Mouse (Mus musculus) embryonic facial prominence, embryonic 13.5 days (tissue): ENCODE data around the gene Sik2. TPM values are rescaled to one million over a fixed set of nuclear protein-coding genes. Genes with fewer than 3 reads are reported as not detected.

Experiments used
- ATAC-seq: fragments of 200-750 bp; cut with Nextera tagmentation; 2 replicates; pipeline ENCODE4 v1.8.0; 2017; ENCODE audit warnings: low read depth; ENCODE audit not compliant: insufficient number of reproducible peaks, insufficient read depth, low FRiP score, low TSS enrichment
- H3K27ac ChIP-seq: fragments of 300-500 bp; sonication (generic); 2 replicates; pipeline ENCODE4 v1.5.1; 2015; ENCODE audit warnings: moderate library complexity, mild to moderate bottlenecking, inconsistent platforms
- H3K27me3 ChIP-seq: fragments of 300-500 bp; sonication (generic); 2 replicates; pipeline ENCODE4 v1.6.1; 2015; ENCODE audit warnings: mild to moderate bottlenecking, inconsistent platforms
- H3K36me3 ChIP-seq: fragments of 300-500 bp; sonication (generic); 2 replicates; pipeline ENCODE4 v1.6.1; 2015; ENCODE audit warnings: mild to moderate bottlenecking, inconsistent platforms
- H3K4me1 ChIP-seq: fragments of 300-500 bp; sonication (generic); 2 replicates; pipeline ENCODE4 v1.6.1; 2015; ENCODE audit warnings: inconsistent platforms
- H3K4me2 ChIP-seq: fragments of 300-500 bp; sonication (generic); 2 replicates; pipeline ENCODE4 v1.6.1; 2015; ENCODE audit warnings: moderate library complexity, mild to moderate bottlenecking, inconsistent platforms
- H3K4me3 ChIP-seq: fragments of 300-500 bp; sonication (generic); 2 replicates; pipeline ENCODE4 v1.5.1; 2015; ENCODE audit warnings: mild to moderate bottlenecking, inconsistent platforms
- H3K9ac ChIP-seq: fragments of 300-500 bp; sonication (generic); 2 replicates; pipeline ENCODE4 v1.6.1; 2015; ENCODE audit warnings: mild to moderate bottlenecking, inconsistent platforms
- H3K9me3 ChIP-seq: fragments of 300-500 bp; sonication (generic); 2 replicates; pipeline ENCODE4 v1.6.1; 2016; ENCODE audit warnings: inconsistent platforms
- WGBS: fragments of 180-500 bp; shearing (Covaris S2); methylation state at CpG from one replicate; pipeline ENCODE4 v1.1.7; 2015; ENCODE audit warnings: mixed read lengths; 5-methylcytosine and 5-hydroxymethylcytosine counted together
- polyA plus RNA-seq: library from polyadenylated mRNA; unstranded; fragments of >200 nt; fragmentation: Nextera tagmentation; extraction: Ambion mirVana; gene quantifications from 2 replicates; pipeline ENCODE4 v1.2.1, GENCODE M21; 2015

Gene Sik2
- polyA plus RNA-seq, 1 experiment from 2014 or later: 19.4 TPM

DNA sequence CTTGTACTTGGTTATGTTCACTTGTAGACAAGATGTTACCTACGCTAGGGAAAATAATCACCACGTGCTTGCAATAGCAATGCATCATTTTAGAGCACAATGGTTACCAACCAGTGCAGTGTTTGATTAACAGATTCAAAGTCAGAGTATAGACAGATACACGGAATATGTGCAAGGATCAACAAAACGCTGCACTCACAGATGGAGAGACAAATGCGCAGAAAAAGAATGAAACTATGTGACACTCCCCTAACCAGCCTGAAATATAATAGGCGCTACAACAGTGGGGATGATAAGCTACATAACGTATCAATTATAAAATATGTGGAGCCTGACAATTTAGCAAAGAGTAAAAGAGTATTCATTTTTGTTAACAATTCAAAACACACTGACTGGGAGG lies 34.2 kb downstream of the Sik2 start:
- no peaks in the 10 kb centered on the region for H3K9me3 ChIP-seq
- ATAC-seq: no peak
- 84% methylated on average over 7 of the region's 7 CpGs for WGBS

DNA sequence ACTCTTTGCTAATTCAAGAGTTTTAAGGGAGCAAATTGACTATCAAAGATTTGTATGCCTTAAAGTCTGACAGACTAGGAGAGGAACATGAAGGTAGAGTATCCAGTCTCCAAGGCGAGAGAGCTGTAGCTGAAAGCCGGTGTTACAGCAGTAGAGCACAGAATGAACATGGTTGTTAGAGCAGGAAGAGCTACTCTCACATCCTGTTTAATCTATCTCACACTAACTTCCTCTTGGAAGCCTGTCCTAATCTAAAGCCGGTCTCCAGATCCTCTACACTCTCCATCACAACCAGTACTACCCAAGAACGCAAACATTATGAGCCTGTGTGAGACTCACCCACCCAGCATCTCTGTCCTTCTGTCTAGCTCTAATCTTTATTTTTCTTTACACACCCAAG lies 38.5 kb downstream of the Sik2 start:
- H3K36me3 ChIP-seq: no peaks in the 10 kb centered on the region
- H3K4me2 ChIP-seq: no peak overlapping the region
- no peak overlapping the region for H3K4me3 ChIP-seq
- no peaks in the 10 kb centered on the region for H3K4me1 ChIP-seq
- H3K27me3 ChIP-seq: no peaks in the 10 kb centered on the region
- no peak for ATAC-seq
- no peak overlapping the region for H3K9ac ChIP-seq
- WGBS: 81% methylated on average over 4 of the region's 4 CpGs
- no peaks in the 10 kb centered on the region for H3K9me3 ChIP-seq
- no peak overlapping the region for H3K27ac ChIP-seq

More for the DNA sequence above, 34.2 kb downstream of the Sik2 start:
- Histone ChIP-seq H3K36me3 (no peaks in the 10 kb centered on the region), H3K4me2 (no peak overlapping the region), H3K4me1 (no peaks in the 10 kb centered on the region), H3K9ac (no peak overlapping the region), H3K27me3 (no peaks in the 10 kb centered on the region), H3K27ac (no peak overlapping the region), H3K4me3 (no peak overlapping the region)

DNA sequence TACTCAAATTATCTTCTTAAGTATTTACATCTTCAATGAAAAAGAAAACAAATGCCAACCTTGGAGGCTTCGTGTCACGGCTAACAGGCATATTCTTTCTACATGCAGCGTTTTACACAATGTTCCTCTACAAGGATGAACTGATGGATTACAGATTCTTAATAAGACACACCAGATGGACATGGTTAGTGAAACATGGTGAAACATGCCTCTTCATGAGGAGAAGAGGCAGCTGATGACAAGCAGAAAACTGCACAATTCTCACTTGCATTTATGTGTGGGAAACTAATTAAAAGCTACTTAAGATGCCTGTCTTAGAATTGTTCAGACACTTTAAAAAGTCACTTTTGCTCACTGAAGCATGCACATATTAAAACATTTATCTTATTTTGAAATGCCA lies 39.6 kb downstream of the Sik2 start:
- no peak overlapping the region for H3K4me3 ChIP-seq
- H3K4me2 ChIP-seq: no peak overlapping the region
- H3K4me1 ChIP-seq: no peaks in the 10 kb centered on the region
- no peaks in the 10 kb centered on the region for H3K36me3 ChIP-seq
- ATAC-seq: no peak
- no peaks in the 10 kb centered on the region for H3K27me3 ChIP-seq
- no peaks in the 10 kb centered on the region for H3K9me3 ChIP-seq
- H3K9ac ChIP-seq: no peak overlapping the region
- no peak overlapping the region for H3K27ac ChIP-seq
- 46% methylated on average over 3 of the region's 3 CpGs for WGBS

DNA sequence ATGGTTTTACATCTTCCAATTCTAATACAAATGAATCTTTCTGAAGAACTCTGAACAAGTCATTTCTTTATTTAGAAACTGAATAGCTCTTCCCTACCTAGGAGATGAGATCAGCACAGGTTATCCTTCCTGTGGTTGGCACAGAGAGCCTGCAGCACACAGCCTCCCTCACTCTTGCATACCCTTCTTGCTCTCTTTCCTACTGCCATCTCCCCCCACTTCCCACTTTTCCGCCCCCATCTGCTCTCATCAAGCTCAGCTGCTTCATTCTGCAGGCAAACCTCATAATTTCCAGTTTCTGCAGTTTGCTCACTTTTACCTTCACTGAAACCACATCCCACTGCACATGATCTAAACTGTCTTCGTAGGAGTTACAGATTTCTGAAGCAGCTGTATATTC lies 42.6 kb downstream of the Sik2 start:
- WGBS: 77% methylated on average over 2 of the region's 2 CpGs
- Histone ChIP-seq H3K9ac (no peak overlapping the region), H3K27ac (no peak overlapping the region), H3K4me3 (no peak overlapping the region), H3K36me3 (no peaks in the 10 kb centered on the region), H3K4me2 (no peak overlapping the region), H3K9me3 (no peaks in the 10 kb centered on the region), H3K27me3 (no peaks in the 10 kb centered on the region), H3K4me1 (no peaks in the 10 kb centered on the region)
- no peak for ATAC-seq

DNA sequence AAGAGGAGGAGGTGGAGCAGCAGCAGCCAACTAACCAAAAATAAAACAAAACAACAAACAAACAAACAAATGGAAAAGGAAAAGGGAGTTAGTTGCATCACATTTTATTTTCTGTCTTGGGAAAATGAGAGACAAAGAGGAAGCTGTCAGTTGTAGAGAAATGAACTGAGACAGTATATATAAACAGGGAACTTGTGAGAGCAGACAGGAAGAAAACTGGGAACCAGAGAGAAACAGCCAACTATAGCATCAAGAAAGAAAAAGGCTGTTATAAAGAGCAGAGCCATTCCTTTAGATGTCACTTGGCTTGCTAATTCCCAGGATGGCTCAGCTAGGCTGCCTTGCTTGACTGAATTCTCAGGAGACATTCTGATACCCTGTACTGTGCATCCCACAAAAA lies 43.5 kb downstream of the Sik2 start:
- Histone ChIP-seq H3K9ac (no peak overlapping the region), H3K4me1 (no peaks in the 10 kb centered on the region), H3K36me3 (no peaks in the 10 kb centered on the region), H3K27me3 (no peaks in the 10 kb centered on the region), H3K4me2 (no peak overlapping the region), H3K4me3 (no peak overlapping the region), H3K27ac (no peak overlapping the region), H3K9me3 (no peaks in the 10 kb centered on the region)
- ATAC-seq: no peak

DNA sequence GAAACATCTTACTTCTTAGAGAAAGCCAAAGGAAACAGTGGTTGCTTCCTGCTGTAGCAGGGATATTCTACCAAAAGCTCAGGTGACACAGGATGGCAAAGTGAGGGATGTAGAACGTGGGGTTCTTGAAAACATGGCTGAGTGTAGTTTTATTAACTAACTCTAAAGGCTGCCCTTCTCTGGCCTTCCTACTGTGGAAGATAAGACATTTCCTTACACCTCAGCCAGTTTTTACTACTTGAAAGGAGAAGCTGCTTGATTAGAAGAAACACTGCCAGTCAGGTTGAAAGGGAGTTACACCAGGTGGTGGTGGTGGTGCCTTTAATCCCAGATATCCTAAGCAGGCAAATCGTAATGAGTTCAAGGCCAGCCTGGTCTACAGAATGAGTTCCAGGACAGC lies 44.0 kb downstream of the Sik2 start:
- Histone ChIP-seq H3K4me3 (no peak overlapping the region), H3K27ac (no peak overlapping the region), H3K4me2 (no peak overlapping the region), H3K27me3 (no peaks in the 10 kb centered on the region), H3K4me1 (no peaks in the 10 kb centered on the region), H3K36me3 (no peaks in the 10 kb centered on the region), H3K9me3 (no peaks in the 10 kb centered on the region), H3K9ac (no peak overlapping the region)
- 81% methylated on average over 2 of the region's 2 CpGs for WGBS
- no peak for ATAC-seq

DNA sequence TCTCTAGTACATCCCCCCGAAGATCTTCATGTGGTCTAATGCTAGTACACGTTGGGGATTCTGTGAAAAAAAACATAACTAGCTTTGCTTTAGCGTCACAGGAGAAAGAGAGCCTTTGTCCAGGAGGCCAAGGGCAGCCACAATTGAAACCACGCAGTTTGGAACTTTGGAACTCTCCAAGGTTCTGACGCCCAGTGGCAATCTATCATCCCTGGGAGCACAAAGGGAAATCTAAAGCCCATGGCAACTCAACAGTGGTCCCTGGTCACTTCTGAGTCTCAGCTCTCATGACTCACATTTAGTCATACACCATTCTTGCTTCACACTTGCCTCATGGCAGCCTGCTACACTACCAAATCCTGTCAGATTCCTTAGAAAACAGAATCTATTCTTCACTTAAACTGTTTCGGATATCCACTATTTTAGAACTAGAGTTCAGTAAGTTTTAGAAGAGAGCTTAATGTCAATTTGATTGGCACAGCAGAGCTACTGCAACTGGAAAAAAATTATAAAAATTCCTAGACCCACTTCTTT lies 50.9 kb downstream of the Sik2 start:
- Histone ChIP-seq H3K4me1 (no peaks in the 10 kb centered on the region), H3K27ac (no peak overlapping the region), H3K9ac (no peak overlapping the region), H3K9me3 (no peaks in the 10 kb centered on the region), H3K36me3 (0 out of 2 replicates have a peak, but pooled peaks cover 3% of the 10 kb centered on the region), H3K27me3 (no peaks in the 10 kb centered on the region), H3K4me3 (no peak overlapping the region), H3K4me2 (no peak overlapping the region)
- 32% methylated on average over 6 of the region's 6 CpGs for WGBS
- ATAC-seq: no peak

DNA sequence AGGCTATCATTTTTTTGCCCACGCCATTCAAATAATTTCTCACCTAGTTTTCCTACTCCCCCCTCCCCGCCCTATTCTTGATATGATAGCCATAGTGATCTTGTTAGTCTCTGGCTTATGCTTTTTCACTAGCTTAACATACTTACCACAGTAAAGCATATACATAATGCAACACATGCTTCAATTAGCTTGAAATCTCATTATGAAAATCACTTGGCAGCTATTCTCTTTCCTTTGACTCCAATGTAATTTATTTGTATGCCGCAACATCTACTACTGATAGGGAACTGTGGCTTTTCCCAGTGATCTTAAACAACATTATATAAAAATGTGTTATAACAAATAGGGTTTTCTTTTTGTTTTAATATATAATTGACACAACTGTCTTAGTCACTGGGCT lies 53.7 kb downstream of the Sik2 start:
- Histone ChIP-seq H3K9ac (no peak overlapping the region), H3K4me2 (no peak overlapping the region), H3K27ac (no peak overlapping the region), H3K4me3 (no peak overlapping the region), H3K36me3 (0 out of 2 replicates have a peak, but pooled peaks cover 3% of the 10 kb centered on the region), H3K27me3 (no peaks in the 10 kb centered on the region), H3K4me1 (no peaks in the 10 kb centered on the region), H3K9me3 (no peaks in the 10 kb centered on the region)
- WGBS: 92% methylated on average over 3 of the region's 3 CpGs
- no peak for ATAC-seq

DNA sequence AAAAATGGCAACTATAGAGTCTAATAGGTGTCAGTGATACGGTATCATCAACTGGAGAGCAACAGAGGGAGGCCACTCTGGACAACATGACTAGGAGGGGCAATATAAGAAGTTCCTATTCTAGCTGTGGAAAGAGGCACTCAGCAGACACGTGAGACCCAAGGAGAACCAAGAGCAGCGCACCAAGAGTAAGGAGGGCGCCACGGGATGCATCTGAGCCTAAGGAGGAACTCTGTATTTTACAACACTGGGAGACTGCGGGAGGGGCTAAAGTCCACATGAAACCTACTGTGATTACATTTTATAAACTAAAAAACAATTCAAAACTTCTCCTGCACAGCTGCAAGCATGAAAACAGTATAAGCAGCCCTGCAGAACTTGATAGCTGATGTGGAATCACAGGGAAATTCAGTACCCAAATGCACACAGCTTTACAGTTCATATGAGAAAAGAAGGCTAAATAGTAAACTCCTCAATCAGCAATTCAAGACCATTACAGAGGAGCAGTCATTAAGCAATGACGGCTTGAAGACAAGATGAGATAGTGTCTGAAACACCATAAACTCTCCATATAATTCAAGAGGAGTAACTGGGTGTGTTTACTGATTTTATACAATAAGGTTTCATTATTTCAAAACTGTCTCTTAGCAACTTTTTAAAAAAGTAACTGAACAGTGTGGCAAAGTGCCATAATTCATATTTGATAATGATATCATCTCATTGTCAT lies 60.6 kb downstream of the Sik2 start:
- no peaks in the 10 kb centered on the region for H3K27me3 ChIP-seq
- H3K4me1 ChIP-seq: no peaks in the 10 kb centered on the region
- no peak overlapping the region for H3K9ac ChIP-seq
- no peak overlapping the region for H3K4me2 ChIP-seq
- no peaks in the 10 kb centered on the region for H3K36me3 ChIP-seq
- no peak overlapping the region for H3K4me3 ChIP-seq
- 92% methylated on average over 7 of the region's 7 CpGs for WGBS
- H3K27ac ChIP-seq: no peak overlapping the region
- no peaks in the 10 kb centered on the region for H3K9me3 ChIP-seq
- ATAC-seq: no peak

DNA sequence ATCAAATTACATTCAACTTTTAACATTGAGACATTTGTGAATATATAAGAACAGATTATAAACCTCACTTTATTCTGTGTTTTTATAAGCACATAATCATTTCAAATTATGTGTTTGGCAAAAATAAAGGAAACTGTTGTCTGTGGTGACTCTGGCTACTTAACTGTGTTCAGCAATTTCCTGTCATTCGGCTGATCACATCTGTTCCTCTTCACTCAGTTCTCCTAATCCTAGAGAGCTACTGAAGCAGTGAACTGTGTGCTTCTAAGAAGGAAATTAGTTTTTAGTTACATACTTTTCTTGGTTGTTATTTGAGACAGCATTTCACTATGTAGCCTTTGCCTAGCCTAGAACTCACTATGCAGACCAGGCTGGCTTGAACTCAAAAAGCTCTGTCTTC lies 62.5 kb downstream of the Sik2 start:
- Histone ChIP-seq H3K27me3 (no peaks in the 10 kb centered on the region), H3K4me1 (no peaks in the 10 kb centered on the region), H3K9ac (no peak overlapping the region), H3K27ac (no peak overlapping the region), H3K4me2 (no peak overlapping the region), H3K9me3 (no peaks in the 10 kb centered on the region), H3K4me3 (no peak overlapping the region), H3K36me3 (no peaks in the 10 kb centered on the region)
- ATAC-seq: no peak
- 20% methylated on average over 1 of the region's 1 CpGs for WGBS

DNA sequence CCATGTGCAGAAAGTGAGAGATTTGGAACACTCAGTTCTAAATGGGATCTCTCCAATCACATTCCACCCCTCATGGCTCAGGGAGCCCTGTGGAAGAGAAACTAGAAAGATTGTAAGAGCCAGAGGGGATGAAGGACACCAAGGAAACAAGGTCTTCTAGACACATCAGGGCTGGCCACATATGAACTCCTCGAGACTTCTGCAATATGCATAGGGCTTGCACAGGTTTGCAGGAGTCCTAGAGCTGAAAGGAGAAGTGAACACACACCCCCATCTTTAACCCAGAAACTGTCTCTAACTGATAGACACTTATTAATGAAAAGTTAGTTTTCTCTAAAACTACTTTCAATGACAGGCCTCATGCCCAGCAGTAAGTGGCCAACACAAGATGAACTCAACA lies 64.0 kb downstream of the Sik2 start:
- ATAC-seq: no peak
- 94% methylated on average over 1 of the region's 1 CpGs for WGBS
- no peaks in the 10 kb centered on the region for H3K36me3 ChIP-seq
- no peaks in the 10 kb centered on the region for H3K4me1 ChIP-seq
- H3K27ac ChIP-seq: no peak overlapping the region
- H3K9me3 ChIP-seq: no peaks in the 10 kb centered on the region
- no peak overlapping the region for H3K9ac ChIP-seq
- H3K4me2 ChIP-seq: no peak overlapping the region
- no peaks in the 10 kb centered on the region for H3K27me3 ChIP-seq
- no peak overlapping the region for H3K4me3 ChIP-seq

DNA sequence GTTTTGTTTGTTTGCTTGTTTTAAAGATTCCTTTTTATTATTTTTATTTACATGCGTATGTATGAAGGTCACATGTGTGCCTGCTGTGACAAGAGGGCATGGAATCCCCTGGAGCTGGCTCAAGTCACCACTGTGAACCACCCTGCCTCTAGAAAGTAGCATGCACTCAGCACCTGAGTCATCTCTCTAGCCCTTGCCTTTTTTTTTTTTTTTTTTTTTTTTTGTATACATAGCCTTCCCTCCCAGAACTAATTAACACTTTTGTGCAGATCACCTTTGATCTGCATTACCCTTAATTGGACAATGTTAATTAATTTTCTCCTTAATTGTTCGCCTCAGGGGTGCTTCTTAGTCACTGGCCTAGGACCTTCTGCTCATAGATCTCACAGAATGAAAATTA lies 66.2 kb downstream of the Sik2 start:
- no peak overlapping the region for H3K4me2 ChIP-seq
- no peaks in the 10 kb centered on the region for H3K4me1 ChIP-seq
- H3K4me3 ChIP-seq: no peak overlapping the region
- no peaks in the 10 kb centered on the region for H3K9me3 ChIP-seq
- H3K27me3 ChIP-seq: no peaks in the 10 kb centered on the region
- ATAC-seq: no peak
- no peak overlapping the region for H3K27ac ChIP-seq
- WGBS: 91% methylated on average over 2 of the region's 2 CpGs
- no peak overlapping the region for H3K9ac ChIP-seq
- H3K36me3 ChIP-seq: no peaks in the 10 kb centered on the region
